Mouse (Mus musculus): ENCODE data around the gene Evc2. TPM values are rescaled to one million over a fixed set of nuclear protein-coding genes. Genes with fewer than 3 reads are reported as not detected.

Evc2 gene
- total RNA-seq, 1 experiment: 32.1 TPM

- Histone ChIP-seq H3K9me3 (ENCODE audit: control insufficient read depth, insufficient read depth, low read depth, low read length) (no peaks in the 10 kb centered on the region), H3K9ac (ENCODE audit: insufficient read depth, low read depth, low read length, poor library complexity, severe bottlenecking) (no peak overlapping the region), H3K4me3 (ENCODE audit: insufficient read depth in 1 of 2, low read depth in 1 of 2, low read length in 2 of 2, poor library complexity in 1 of 2, severe bottlenecking in 1 of 2) (no peak overlapping the region), H3K36me3 (ENCODE audit: control insufficient read depth, insufficient read depth, low read length, poor library complexity, severe bottlenecking) (no peaks in the 10 kb centered on the region), H3K4me1 (ENCODE audit: control insufficient read depth in 2 of 2, insufficient read depth in 2 of 2, low read length in 2 of 2, poor library complexity in 1 of 2) (no peaks in the 10 kb centered on the region), H3K27ac (ENCODE audit: insufficient read depth, low read depth, low read length, poor library complexity, severe bottlenecking) (no peak overlapping the region)
- in situ Hi-C loops (cut with MboI; ENCODE audit: low sequenced_read_pairs in 2 of 2, unreplicated experiment in 2 of 2): no loop called here
- no peak for TF ChIP-seq ZNF384 (IDR thresholded peaks at IDR 0.05; ENCODE audit: low read depth, low read length)
- no peak for DNase-seq (ENCODE audit: low read depth, low spot score)
Observed at GRCm38 (mm10) chr5:37458236-37458635, 119.9 kb downstream of the Evc2 start.

GRCm38 (mm10) chr5:37465461-37465860 lies 127.2 kb downstream of the Evc2 start:
- in situ Hi-C loops (cut with MboI; ENCODE audit: low sequenced_read_pairs in 2 of 2, unreplicated experiment in 2 of 2): no loop called here
- Histone ChIP-seq H3K9me3 (ENCODE audit: control insufficient read depth, insufficient read depth, low read depth, low read length) (no peaks in the 10 kb centered on the region), H3K4me1 (ENCODE audit: control insufficient read depth in 2 of 2, insufficient read depth in 2 of 2, low read length in 2 of 2, poor library complexity in 1 of 2) (no peaks in the 10 kb centered on the region), H3K9ac (ENCODE audit: insufficient read depth, low read depth, low read length, poor library complexity, severe bottlenecking) (no peak overlapping the region), H3K27ac (ENCODE audit: insufficient read depth, low read depth, low read length, poor library complexity, severe bottlenecking) (no peak overlapping the region), H3K36me3 (ENCODE audit: control insufficient read depth, insufficient read depth, low read length, poor library complexity, severe bottlenecking) (no peaks in the 10 kb centered on the region), H3K4me3 (ENCODE audit: insufficient read depth in 1 of 2, low read depth in 1 of 2, low read length in 2 of 2, poor library complexity in 1 of 2, severe bottlenecking in 1 of 2) (no peak overlapping the region)
- TF ChIP-seq CHD2 (IDR thresholded peaks at IDR 0.05; ENCODE audit: low read depth, low read length): no peak
- no peak for TF ChIP-seq ZC3H11A (IDR thresholded peaks at IDR 0.05; ENCODE audit: borderline replicate concordance, low read depth, low read length)
- no peak for DNase-seq (ENCODE audit: low read depth, low spot score)

- TF ChIP-seq CHD2 (IDR thresholded peaks at IDR 0.05; ENCODE audit: low read depth, low read length) (no peak), ZNF384 (IDR thresholded peaks at IDR 0.05; ENCODE audit: low read depth, low read length) (no peak), MAFK (IDR thresholded peaks at IDR 0.05; ENCODE audit: insufficient read depth, low read depth, low read length) (no peak), HCFC1 (IDR thresholded peaks at IDR 0.05; ENCODE audit: borderline replicate concordance, insufficient read depth, low read length) (no peak), ZC3H11A (IDR thresholded peaks at IDR 0.05; ENCODE audit: borderline replicate concordance, low read depth, low read length) (no peak)
- in situ Hi-C loops (cut with MboI; ENCODE audit: low sequenced_read_pairs in 2 of 2, unreplicated experiment in 2 of 2): no loop called here
- Histone ChIP-seq H3K9me3 (ENCODE audit: control insufficient read depth, insufficient read depth, low read depth, low read length) (no peaks in the 10 kb centered on the region), H3K4me3 (ENCODE audit: insufficient read depth in 1 of 2, low read depth in 1 of 2, low read length in 2 of 2, poor library complexity in 1 of 2, severe bottlenecking in 1 of 2) (no peak overlapping the region), H3K9ac (ENCODE audit: insufficient read depth, low read depth, low read length, poor library complexity, severe bottlenecking) (no peak overlapping the region), H3K36me3 (ENCODE audit: control insufficient read depth, insufficient read depth, low read length, poor library complexity, severe bottlenecking) (no peaks in the 10 kb centered on the region), H3K4me1 (ENCODE audit: control insufficient read depth in 2 of 2, insufficient read depth in 2 of 2, low read length in 2 of 2, poor library complexity in 1 of 2) (no peaks in the 10 kb centered on the region), H3K27ac (ENCODE audit: insufficient read depth, low read depth, low read length, poor library complexity, severe bottlenecking) (no peak overlapping the region)
- no peak for DNase-seq (ENCODE audit: low read depth, low spot score)
Observed at GRCm38 (mm10) chr5:37467646-37468045, 129.3 kb downstream of the Evc2 start.

- H3K4me1 ChIP-seq (ENCODE audit: control insufficient read depth in 2 of 2, insufficient read depth in 2 of 2, low read length in 2 of 2, poor library complexity in 1 of 2): no peaks in the 10 kb centered on the region
- H3K4me3 ChIP-seq (ENCODE audit: insufficient read depth in 1 of 2, low read depth in 1 of 2, low read length in 2 of 2, poor library complexity in 1 of 2, severe bottlenecking in 1 of 2): no peak overlapping the region
- TF ChIP-seq ZNF384 (IDR thresholded peaks at IDR 0.05; ENCODE audit: low read depth, low read length) (no peak), ZC3H11A (IDR thresholded peaks at IDR 0.05; ENCODE audit: borderline replicate concordance, low read depth, low read length) (no peak), MAFK (IDR thresholded peaks at IDR 0.05; ENCODE audit: insufficient read depth, low read depth, low read length) (no peak), CHD2 (IDR thresholded peaks at IDR 0.05; ENCODE audit: low read depth, low read length) (no peak), HCFC1 (IDR thresholded peaks at IDR 0.05; ENCODE audit: borderline replicate concordance, insufficient read depth, low read length) (no peak)
- no peak overlapping the region for H3K9ac ChIP-seq (ENCODE audit: insufficient read depth, low read depth, low read length, poor library complexity, severe bottlenecking)
- no peak overlapping the region for H3K27ac ChIP-seq (ENCODE audit: insufficient read depth, low read depth, low read length, poor library complexity, severe bottlenecking)
- H3K36me3 ChIP-seq (ENCODE audit: control insufficient read depth, insufficient read depth, low read length, poor library complexity, severe bottlenecking): no peaks in the 10 kb centered on the region
- no peaks in the 10 kb centered on the region for H3K9me3 ChIP-seq (ENCODE audit: control insufficient read depth, insufficient read depth, low read depth, low read length)
- in situ Hi-C loops (cut with MboI; ENCODE audit: low sequenced_read_pairs in 2 of 2, unreplicated experiment in 2 of 2): no loop called here
- DNase-seq (ENCODE audit: low read depth, low spot score): no peak
Observed at GRCm38 (mm10) chr5:37469031-37469430, 130.7 kb downstream of the Evc2 start.

- Histone ChIP-seq H3K9me3 (ENCODE audit: control insufficient read depth, insufficient read depth, low read depth, low read length) (no peaks in the 10 kb centered on the region), H3K36me3 (ENCODE audit: control insufficient read depth, insufficient read depth, low read length, poor library complexity, severe bottlenecking) (no peaks in the 10 kb centered on the region), H3K27ac (ENCODE audit: insufficient read depth, low read depth, low read length, poor library complexity, severe bottlenecking) (no peak overlapping the region), H3K9ac (ENCODE audit: insufficient read depth, low read depth, low read length, poor library complexity, severe bottlenecking) (no peak overlapping the region), H3K4me3 (ENCODE audit: insufficient read depth in 1 of 2, low read depth in 1 of 2, low read length in 2 of 2, poor library complexity in 1 of 2, severe bottlenecking in 1 of 2) (no peak overlapping the region), H3K4me1 (ENCODE audit: control insufficient read depth in 2 of 2, insufficient read depth in 2 of 2, low read length in 2 of 2, poor library complexity in 1 of 2) (no peaks in the 10 kb centered on the region)
- in situ Hi-C loops (cut with MboI; ENCODE audit: low sequenced_read_pairs in 2 of 2, unreplicated experiment in 2 of 2): no loop called here
- no peak for TF ChIP-seq ZNF384 (IDR thresholded peaks at IDR 0.05; ENCODE audit: low read depth, low read length)
- DNase-seq (ENCODE audit: low read depth, low spot score): no peak
Observed at GRCm38 (mm10) chr5:37471584-37471983, 133.3 kb downstream of the Evc2 start.

Data from ES-E14 (cell line).